Mouse (Mus musculus) MEL (cell line): ENCODE measurements around the gene Msl1.

Source experiments
- BHLHE40 ChIP-seq: IDR thresholded peaks from 2 replicates; pipeline ENCODE4 v1.6.1; 2012; ENCODE audit warnings: low read depth, mild to moderate bottlenecking, inconsistent platforms, low read length, improper control_type of control experiment, borderline replicate concordance
- CHD1 ChIP-seq: IDR thresholded peaks from 2 replicates; pipeline ENCODE4 v1.6.1; 2012; ENCODE audit warnings: low read depth, mild to moderate bottlenecking, inconsistent platforms, low read length, improper control_type of control experiment
- CHD2 ChIP-seq: IDR thresholded peaks from 2 replicates; pipeline ENCODE4 v1.6.1; 2011; ENCODE audit warnings: low read length, improper control_type of control experiment
- CTCF ChIP-seq, 3 experiments: IDR thresholded peaks in 2 of 3; conservative IDR thresholded peaks in 1 of 3; 2 replicates each; pipeline ENCODE4 v1.5.1; 2011 to 2012; ENCODE audit warnings: low read length in 3 of 3, low read depth in 2 of 3, mild to moderate bottlenecking in 2 of 3, improper control_type of control experiment in 1 of 3, inconsistent platforms in 1 of 3, mixed read lengths in 1 of 3, moderate library complexity in 1 of 3; ENCODE audit not compliant: control insufficient read depth in 1 of 3, insufficient read depth in 1 of 3, poor library complexity in 1 of 3, severe bottlenecking in 1 of 3
- E2F4 ChIP-seq: IDR thresholded peaks from 2 replicates; pipeline ENCODE4 v1.6.1; 2011; ENCODE audit warnings: low read depth, low read length, improper control_type of control experiment, borderline replicate concordance
- EP300 ChIP-seq, 2 experiments: IDR thresholded peaks; 2 replicates each; pipeline ENCODE4 v1.6.1; 2011; ENCODE audit warnings: improper control_type of control experiment in 2 of 2, low read length in 2 of 2, low read depth in 1 of 2, mild to moderate bottlenecking in 1 of 2
- GABPA ChIP-seq: IDR thresholded peaks from 2 replicates; pipeline ENCODE4 v1.6.1; 2012; ENCODE audit warnings: low read depth, mild to moderate bottlenecking, inconsistent platforms, low read length, improper control_type of control experiment, moderate library complexity
- GATA1 ChIP-seq: IDR thresholded peaks from 2 replicates; pipeline ENCODE4 v1.6.1; 2011; ENCODE audit warnings: low read depth, low read length, improper control_type of control experiment
- MXI1 ChIP-seq: IDR thresholded peaks from 2 replicates; pipeline ENCODE4 v1.6.1; 2011; ENCODE audit warnings: mild to moderate bottlenecking, low read depth, low read length, improper control_type of control experiment
- POLR2A ChIP-seq, 2 experiments: IDR thresholded peaks; 2 replicates each; pipeline ENCODE4 v1.6.1; 2011 to 2012; ENCODE audit warnings: low read length in 2 of 2, mild to moderate bottlenecking in 2 of 2, control low read depth in 1 of 2, improper control_type of control experiment in 1 of 2, low read depth in 1 of 2, moderate library complexity in 1 of 2; ENCODE audit not compliant: control insufficient read depth in 1 of 2, insufficient read depth in 1 of 2, poor library complexity in 1 of 2
- SMC3 ChIP-seq: IDR thresholded peaks from 2 replicates; pipeline ENCODE4 v1.6.1; 2011; ENCODE audit warnings: low read depth, low read length, improper control_type of control experiment
- UBTF ChIP-seq: IDR thresholded peaks from 2 replicates; pipeline ENCODE4 v1.6.1; 2012; ENCODE audit warnings: low read depth, mild to moderate bottlenecking, inconsistent platforms, low read length, improper control_type of control experiment, moderate library complexity, borderline replicate concordance; ENCODE audit not compliant: insufficient read depth
- ZC3H11A ChIP-seq: IDR thresholded peaks from 2 replicates; pipeline ENCODE4 v1.6.1; 2012; ENCODE audit warnings: low read depth, mild to moderate bottlenecking, inconsistent platforms, low read length, improper control_type of control experiment
- ZMIZ1 ChIP-seq: IDR thresholded peaks from 2 replicates; pipeline ENCODE4 v1.6.1; 2012; ENCODE audit warnings: low read depth, mild to moderate bottlenecking, inconsistent platforms, low read length, improper control_type of control experiment, moderate library complexity

DNA sequence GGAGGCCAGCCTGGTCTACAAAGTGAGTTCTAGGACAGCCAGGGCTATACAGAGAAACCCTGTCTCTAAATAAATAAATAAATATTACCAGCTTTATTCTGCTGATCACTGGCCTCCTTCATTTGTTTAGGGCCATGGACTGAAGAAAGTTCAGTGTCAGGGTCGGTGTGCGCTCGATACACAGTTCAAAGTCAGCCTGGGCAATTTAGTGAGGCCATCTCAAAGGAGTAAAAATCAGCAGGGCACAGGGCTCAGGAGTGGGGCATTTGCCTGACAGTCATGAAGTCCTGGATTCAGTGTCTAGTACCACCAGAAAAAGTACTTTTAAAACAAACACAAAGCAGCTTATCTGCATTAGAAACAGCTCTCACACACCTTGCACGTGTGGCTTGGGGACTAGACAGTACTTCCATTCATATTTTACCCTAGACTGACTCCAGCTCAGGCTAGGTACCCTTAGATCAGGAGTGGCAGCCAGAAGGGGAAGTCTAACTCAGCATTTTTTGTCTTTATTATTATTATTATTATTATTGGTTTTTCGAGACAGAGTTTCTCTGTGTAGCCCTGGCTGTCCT is 4.6 kb upstream of the Msl1 start:
- no peak for TF ChIP-seq E2F4
- no peak for TF ChIP-seq GABPA
- no peak for TF ChIP-seq EP300 (IDR thresholded peaks at IDR 0.05; ENCODE audit: low read depth in 1 of 2, low read length in 2 of 2)
- TF ChIP-seq CTCF (IDR thresholded peaks at IDR 0.05 in 2 of 3, conservative IDR thresholded peaks at IDR 0.05 in 1 of 3; ENCODE audit: control insufficient read depth in 1 of 3, insufficient read depth in 1 of 3, low read depth in 2 of 3, low read length in 3 of 3, poor library complexity in 1 of 3, severe bottlenecking in 1 of 3), result no peak
- TF ChIP-seq ZC3H11A, result no peak; the same call in 1 of the 2 replicates
- no peak for TF ChIP-seq SMC3
- TF ChIP-seq GATA1, result no peak
- TF ChIP-seq CHD2, result no peak
- no peak for TF ChIP-seq POLR2A (IDR thresholded peaks at IDR 0.05; ENCODE audit: control insufficient read depth in 1 of 2, insufficient read depth in 1 of 2, low read depth in 1 of 2, low read length in 2 of 2, poor library complexity in 1 of 2)
- TF ChIP-seq CHD1, result no peak
- no peak; the same call in 1 of the 2 replicates for TF ChIP-seq MXI1
- no peak for TF ChIP-seq UBTF
- no peak for TF ChIP-seq ZMIZ1
- peak; percentile 84; the same call in 1 of the 2 replicates for TF ChIP-seq BHLHE40
